Mouse (Mus musculus) erythroblast, embryonic 14.5 days (primary cell): ENCODE measurements around the gene Gipc2. TPM values are rescaled to one million over a fixed set of nuclear protein-coding genes. Genes with fewer than 3 reads are reported as not detected.
A peak's percentile ranks its signal among the peaks of the same experiment; 100 is the strongest.

ENCODE experiments used
- H3K27me3 ChIP-seq: 2 replicates; pipeline ENCODE4 v1.6.1; 2012; ENCODE audit warnings: inconsistent platforms; ENCODE audit not compliant: control insufficient read depth
- H3K36me3 ChIP-seq: 2 replicates; pipeline ENCODE4 v1.6.1; 2012; ENCODE audit warnings: mild to moderate bottlenecking, inconsistent platforms; ENCODE audit not compliant: control insufficient read depth
- H3K4me1 ChIP-seq: 2 replicates; pipeline ENCODE4 v1.6.1; 2012; ENCODE audit warnings: inconsistent platforms; ENCODE audit not compliant: control insufficient read depth
- H3K4me3 ChIP-seq: replicated peaks from 2 replicates; pipeline ENCODE3; 2012; ENCODE audit warnings: moderate library complexity, mild to moderate bottlenecking, inconsistent platforms
- H3K9me3 ChIP-seq: 2 replicates; pipeline ENCODE4 v1.6.1; 2012; ENCODE audit warnings: low read length, inconsistent platforms, mixed read lengths; ENCODE audit not compliant: control insufficient read depth
- GATA1 ChIP-seq: IDR thresholded peaks from 2 replicates; pipeline ENCODE4 v1.6.1; 2012; ENCODE audit warnings: low read length, inconsistent platforms, mixed read lengths
- TAL1 ChIP-seq: IDR thresholded peaks from 3 replicates; pipeline ENCODE4 v1.6.1; 2012; ENCODE audit warnings: low read length, inconsistent platforms, mixed read lengths
- polyA plus RNA-seq: library from polyadenylated mRNA; stranded (reverse); fragments of >175 nt; gene quantifications from 2 replicates; pipeline ENCODE4 v1.2.3, GENCODE M21; 2012

Gipc2 gene
- polyA plus RNA-seq, 1 experiment = not detected

DNA sequence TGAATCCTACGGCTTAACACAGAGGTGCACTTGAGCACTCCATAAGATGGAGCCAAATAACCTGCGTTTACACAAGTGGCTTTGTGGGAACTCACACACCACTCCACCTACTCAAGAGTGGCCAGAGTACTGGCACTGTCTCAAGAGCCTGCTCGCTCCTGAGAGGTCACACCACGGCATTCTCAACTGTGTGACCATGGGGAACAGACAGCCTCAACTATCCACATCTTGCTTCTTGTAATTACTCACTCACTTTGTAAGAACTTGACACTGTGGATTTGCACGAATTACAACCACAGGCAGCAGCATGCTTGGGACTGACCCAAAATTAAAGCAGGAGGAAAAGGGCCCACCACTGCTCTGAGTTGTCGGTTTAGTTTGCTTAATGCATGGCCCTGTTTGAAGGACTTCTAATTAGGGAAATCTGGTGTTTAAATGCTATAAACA lies 25.8 kb upstream of the Gipc2 start:
- peak overlapping the region; percentile 77 for H3K4me3 ChIP-seq

DNA sequence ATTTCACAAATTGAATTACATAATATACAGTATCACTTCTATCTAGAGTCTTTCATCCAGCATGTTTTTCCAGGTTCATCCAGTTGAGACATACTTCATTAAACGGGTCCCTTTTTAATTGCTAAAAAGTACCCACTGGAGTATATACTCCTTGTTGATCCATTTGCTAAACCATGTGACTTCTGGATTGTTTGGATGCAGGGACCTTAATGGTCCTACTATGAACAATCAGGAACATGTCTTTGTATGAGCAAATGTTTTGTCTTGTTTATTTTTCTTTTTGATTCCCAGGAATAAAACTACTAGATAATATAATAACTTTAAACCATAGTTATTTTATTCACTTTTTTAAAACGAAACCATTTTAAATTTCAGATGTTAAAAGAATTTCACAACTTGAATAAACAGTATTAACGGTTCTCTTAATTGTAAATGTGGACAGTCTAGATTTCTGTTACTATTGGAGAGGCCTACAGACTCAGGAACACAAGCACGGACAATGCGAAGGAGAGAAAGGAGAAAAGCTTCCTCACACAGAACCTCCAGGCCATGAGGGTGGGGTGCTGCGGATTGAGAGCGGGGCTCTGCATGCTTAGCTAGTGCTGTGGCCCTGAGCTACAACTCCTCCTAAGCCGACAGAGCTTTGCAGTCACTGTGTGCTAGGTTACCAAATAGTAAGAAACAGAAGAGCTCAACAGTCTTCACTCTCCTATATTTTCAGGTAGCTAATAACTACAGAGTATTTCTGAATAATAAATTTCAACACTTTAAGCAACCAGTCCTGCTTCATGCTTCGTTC lies 24.8 kb upstream of the Gipc2 start:
- Histone ChIP-seq H3K36me3 (peaks cover 60% of the 10 kb centered on the region), H3K4me3 (peak overlapping the region; percentile 77), H3K4me1 (peaks cover 49% of the 10 kb centered on the region), H3K9me3 (no peaks in the 10 kb centered on the region), H3K27me3 (no peaks in the 10 kb centered on the region)
- no peak for TF ChIP-seq TAL1
- no peak for TF ChIP-seq GATA1

More for the DNA sequence above, 25.8 kb upstream of the Gipc2 start:
- no peak for TF ChIP-seq TAL1
- no peak for TF ChIP-seq GATA1
- Histone ChIP-seq H3K9me3 (no peaks in the 10 kb centered on the region), H3K27me3 (no peaks in the 10 kb centered on the region), H3K4me1 (peaks cover 53% of the 10 kb centered on the region), H3K36me3 (peaks cover 51% of the 10 kb centered on the region)

DNA sequence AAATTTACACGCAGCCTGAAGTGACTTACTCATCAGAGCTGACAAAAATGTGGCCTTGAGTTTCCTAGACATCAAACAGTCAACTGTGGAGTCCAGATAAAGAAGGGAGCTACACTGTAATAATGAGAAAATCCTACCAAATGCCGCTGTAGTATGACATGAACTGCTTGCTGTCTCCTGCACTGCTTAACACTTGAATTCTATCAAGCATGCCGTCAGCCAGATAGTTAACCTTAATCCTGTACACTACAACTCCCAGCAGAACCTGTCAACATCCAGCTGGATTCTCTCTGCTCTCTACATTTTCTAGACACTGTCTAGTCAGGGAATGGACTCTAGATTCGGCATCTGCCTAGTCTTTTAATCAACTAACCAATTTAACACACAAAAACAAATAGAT lies 23.3 kb upstream of the Gipc2 start:
- no peaks in the 10 kb centered on the region for H3K9me3 ChIP-seq
- peaks cover 76% of the 10 kb centered on the region for H3K36me3 ChIP-seq
- H3K4me1 ChIP-seq = peaks cover 40% of the 10 kb centered on the region
- TF ChIP-seq TAL1 (no peak), GATA1 (no peak)
- peak overlapping the region; percentile 77 for H3K4me3 ChIP-seq
- H3K27me3 ChIP-seq = no peaks in the 10 kb centered on the region

DNA sequence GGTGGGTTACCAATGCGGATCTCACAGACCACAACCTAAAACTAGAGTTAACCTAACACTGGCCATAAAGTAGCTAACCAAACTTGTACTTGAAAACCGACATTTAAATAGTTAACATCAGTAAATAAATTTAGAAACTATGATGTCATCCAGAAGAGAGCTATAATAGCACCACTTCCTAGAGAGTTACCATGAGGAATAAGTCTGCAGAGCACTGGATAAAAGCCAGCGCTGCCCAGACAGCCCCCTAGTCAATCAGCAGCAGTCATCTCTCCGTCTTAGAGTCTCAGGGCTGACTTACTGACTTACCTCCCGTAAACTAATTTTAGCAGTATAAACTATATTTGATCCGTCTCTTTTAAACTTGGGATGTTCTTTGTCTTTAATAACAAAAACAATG lies 20.1 kb upstream of the Gipc2 start:
- Histone ChIP-seq H3K4me3 (no peak overlapping the region), H3K4me1 (peaks cover 29% of the 10 kb centered on the region), H3K27me3 (no peaks in the 10 kb centered on the region), H3K36me3 (peaks cover 97% of the 10 kb centered on the region), H3K9me3 (no peaks in the 10 kb centered on the region)
- TF ChIP-seq GATA1 = no peak
- no peak for TF ChIP-seq TAL1

DNA sequence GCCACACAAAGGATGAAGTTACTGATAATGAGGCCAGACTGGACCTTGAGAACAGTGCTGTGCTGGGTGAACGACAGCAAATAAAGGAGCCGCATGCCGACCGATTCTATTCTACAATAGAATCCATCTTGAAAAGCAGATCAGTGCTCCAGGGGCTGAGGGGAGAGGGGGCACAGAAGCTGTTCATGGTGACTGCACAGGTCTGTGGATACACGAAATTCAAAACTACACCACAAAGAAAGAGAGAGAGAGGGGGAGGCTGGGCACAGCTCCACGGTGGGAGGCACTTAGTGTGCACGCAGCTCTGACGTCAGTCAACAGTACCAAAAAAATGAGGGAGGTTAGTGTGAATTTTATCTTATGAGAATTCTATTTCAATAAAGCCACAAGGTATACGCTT lies 17.5 kb upstream of the Gipc2 start:
- Histone ChIP-seq H3K4me1 (peaks cover 6% of the 10 kb centered on the region), H3K4me3 (no peak overlapping the region), H3K36me3 (peaks cover 89% of the 10 kb centered on the region), H3K9me3 (peaks cover 4% of the 10 kb centered on the region; the same call in 1 of the 2 replicates), H3K27me3 (no peaks in the 10 kb centered on the region)
- no peak for TF ChIP-seq GATA1
- no peak for TF ChIP-seq TAL1

DNA sequence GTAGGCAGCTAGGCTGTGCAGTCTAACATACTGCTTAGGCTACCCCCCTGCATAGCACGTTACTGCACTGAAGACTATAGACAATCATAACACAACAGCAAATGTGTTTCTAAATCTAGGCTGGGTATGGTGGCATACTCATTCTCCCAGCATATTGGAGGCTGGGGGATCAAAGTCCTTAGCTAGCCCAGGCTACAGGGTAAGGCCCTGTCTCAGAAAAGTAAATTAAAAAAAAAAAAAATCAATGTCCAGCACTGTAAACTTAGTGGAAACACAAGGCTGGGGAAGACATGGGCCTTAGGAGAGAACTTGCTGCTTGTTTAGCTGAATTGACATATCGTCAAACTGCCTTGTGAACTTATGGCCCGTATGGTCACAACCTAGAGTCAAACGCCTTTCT lies 14.6 kb upstream of the Gipc2 start:
- H3K4me3 ChIP-seq = no peak overlapping the region
- peaks cover 1% of the 10 kb centered on the region for H3K4me1 ChIP-seq
- H3K9me3 ChIP-seq = peaks cover 4% of the 10 kb centered on the region; the same call in 1 of the 2 replicates
- H3K27me3 ChIP-seq = no peaks in the 10 kb centered on the region
- peaks cover 60% of the 10 kb centered on the region for H3K36me3 ChIP-seq
- TF ChIP-seq TAL1 (no peak), GATA1 (no peak)

DNA sequence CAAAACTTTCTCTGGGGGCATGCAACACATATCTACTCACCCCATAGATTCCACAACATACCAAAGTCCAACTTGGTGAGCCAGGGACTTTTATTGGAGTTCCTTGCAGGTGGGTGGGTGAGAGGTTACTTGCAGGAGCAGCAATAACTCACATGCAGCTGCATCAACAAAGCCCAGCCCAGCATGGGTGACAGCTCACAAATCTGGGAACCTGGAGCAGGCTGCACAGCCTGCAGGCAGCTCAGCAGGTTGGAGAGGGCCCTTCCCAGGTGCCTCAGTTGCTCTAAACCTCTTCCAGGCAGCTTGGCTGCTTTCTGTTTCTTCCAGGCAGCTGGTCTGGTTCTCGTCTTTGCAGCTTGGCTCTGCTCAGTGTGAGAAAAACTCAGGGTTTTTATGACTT lies 13.3 kb upstream of the Gipc2 start:
- TF ChIP-seq TAL1 = no peak
- no peak for TF ChIP-seq GATA1
- peaks cover 4% of the 10 kb centered on the region; the same call in 1 of the 2 replicates for H3K9me3 ChIP-seq
- no peak overlapping the region for H3K4me3 ChIP-seq
- H3K4me1 ChIP-seq = no peaks in the 10 kb centered on the region; the same call in none of the 2 replicates
- H3K27me3 ChIP-seq = no peaks in the 10 kb centered on the region
- peaks cover 47% of the 10 kb centered on the region for H3K36me3 ChIP-seq

DNA sequence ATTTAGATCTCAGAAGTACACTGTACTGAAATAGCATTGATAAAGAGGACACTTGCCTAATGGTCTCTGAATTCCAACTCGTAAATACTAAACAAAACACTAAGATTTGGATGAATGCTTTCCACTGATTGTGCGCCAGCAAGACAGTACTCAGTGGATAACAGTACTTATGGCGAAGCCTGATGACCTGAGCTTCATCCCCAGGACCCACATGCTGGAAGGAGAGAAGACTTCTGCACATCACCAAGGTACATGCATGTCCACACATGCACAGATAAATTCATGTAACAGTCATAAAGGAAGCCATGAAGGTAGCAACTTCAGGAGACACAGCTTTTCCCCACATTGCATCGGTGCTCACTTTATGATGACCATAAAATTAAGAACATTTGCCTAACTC lies 12.8 kb upstream of the Gipc2 start:
- H3K36me3 ChIP-seq = peaks cover 42% of the 10 kb centered on the region

DNA sequence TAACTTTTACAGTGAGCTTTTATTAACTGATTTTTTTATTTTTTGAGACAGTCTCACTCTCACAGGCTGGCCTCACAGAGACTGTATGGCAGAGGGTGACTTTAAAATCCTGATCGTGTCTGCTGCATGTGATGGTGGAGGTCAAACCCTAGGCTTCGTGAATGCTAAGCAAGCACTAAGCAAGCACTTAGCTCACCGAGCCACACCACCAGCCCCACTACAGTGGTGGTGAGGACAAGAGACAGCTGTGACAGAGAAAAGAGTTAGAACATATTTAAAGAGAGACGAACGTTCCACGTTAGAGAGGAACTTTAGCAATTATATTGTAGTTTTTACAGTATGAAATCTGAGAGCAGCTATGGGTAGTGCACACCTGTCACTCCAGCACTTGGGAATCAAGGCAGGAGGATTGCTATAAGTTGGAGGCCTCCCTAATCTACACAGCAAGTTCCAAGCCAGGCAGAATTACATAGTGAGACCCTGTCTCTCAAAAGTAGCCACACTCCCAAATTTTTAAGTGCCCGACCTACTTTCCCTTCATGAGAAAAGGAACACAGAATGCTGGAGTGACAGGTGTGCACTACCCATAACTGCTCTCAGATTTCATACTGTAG lies 6.4 kb upstream of the Gipc2 start:
- no peak for TF ChIP-seq GATA1
- TF ChIP-seq TAL1 = no peak
- Histone ChIP-seq H3K27me3 (peaks cover 19% of the 10 kb centered on the region), H3K4me1 (peaks cover 9% of the 10 kb centered on the region), H3K36me3 (no peaks in the 10 kb centered on the region), H3K9me3 (no peaks in the 10 kb centered on the region), H3K4me3 (no peak overlapping the region)

More for the DNA sequence above, 12.8 kb upstream of the Gipc2 start:
- no peak for TF ChIP-seq GATA1
- TF ChIP-seq TAL1 = no peak
- H3K4me1 ChIP-seq = no peaks in the 10 kb centered on the region; the same call in none of the 2 replicates
- peaks cover 4% of the 10 kb centered on the region; the same call in 1 of the 2 replicates for H3K9me3 ChIP-seq
- 0 out of 2 replicates have a peak, but pooled peaks cover 2% of the 10 kb centered on the region for H3K27me3 ChIP-seq
- H3K4me3 ChIP-seq = no peak overlapping the region

DNA sequence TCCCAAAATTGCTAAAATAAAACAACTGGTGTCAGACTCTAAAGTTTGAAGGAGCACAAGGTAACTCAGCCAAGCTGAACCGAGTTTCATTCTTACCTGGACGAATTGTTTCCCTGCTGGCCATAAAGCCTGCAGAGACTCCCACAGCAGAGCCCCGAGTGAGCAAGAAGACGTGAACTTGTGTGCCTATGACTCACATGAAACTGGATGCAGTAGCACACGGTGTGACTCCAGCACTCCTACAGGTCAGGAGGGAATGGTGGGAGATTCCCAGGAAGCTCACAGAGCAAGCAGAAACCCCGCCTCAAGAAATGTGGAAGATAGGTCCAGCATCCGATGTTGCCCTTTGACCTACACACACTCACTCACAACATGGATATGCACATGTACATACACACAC lies 5.8 kb upstream of the Gipc2 start:
- Histone ChIP-seq H3K27me3 (peaks cover 24% of the 10 kb centered on the region), H3K36me3 (no peaks in the 10 kb centered on the region), H3K4me1 (peaks cover 9% of the 10 kb centered on the region), H3K4me3 (no peak overlapping the region), H3K9me3 (no peaks in the 10 kb centered on the region)
- TF ChIP-seq GATA1 (no peak), TAL1 (no peak)
